Mouse (Mus musculus) gastrocnemius, adult 8-10 months (tissue): ENCODE results near the gene Reep6. TPM values are rescaled to one million over a fixed set of nuclear protein-coding genes. Genes with fewer than 3 reads are reported as not detected.

Experiments used
- DNase-seq, 2 experiments: peaks; one replicate each; pipeline ENCODE4 v3.0.0; 2022; ENCODE audit warnings: low spot score in 2 of 2
- microRNA-seq: library from miRNA; unstranded; fragments of <30 nt; microRNA quantifications from one replicate; pipeline ENCODE4 v1.2.0, GENCODE M21; 2022
- total RNA-seq, 4 experiments: library from RNA; stranded (reverse); gene quantifications; 2 replicates each; pipeline ENCODE4 v1.2.4; 2022

Gene Reep6
- total RNA-seq, 4 experiments from 2014 or later, result 2.6 to 4.0 (median 3.2) TPM

- no peak for DNase-seq
Measured at GRCm38 (mm10) chr10:80385310-80385709, 55.6 kb downstream of the Reep6 start.

Small RNA genes within 50 kb of the gene (microRNA-seq; reads per million reads assigned to microRNA genes)
- gene Gm22721, result not detected

Other genes starting within 250 kb of the Reep6 start
- 1 to 10 TPM; 4.8 to 5.7 (median 5.3) TPM for gene Sbno2, start 224.4 kb upstream of the Reep6 start, total RNA-seq
- gene Stk11, start 214.2 kb upstream of the Reep6 start, total RNA-seq, result 100 to 1,000 TPM; 157 to 173 (median 162) TPM
- 100 to 1,000 TPM; 525 to 571 (median 544) TPM for gene Atp5d, start 191.3 kb upstream of the Reep6 start, total RNA-seq
- 1 to 10 TPM; 1.9 to 4.0 (median 2.9) TPM for gene Cbarp, start 189.1 kb upstream of the Reep6 start, total RNA-seq
- 10 to 100 TPM; 20.8 to 36.0 (median 29.5) TPM for gene Midn, start 181.7 kb upstream of the Reep6 start, total RNA-seq
- 10 to 100 TPM; 23.4 to 49.1 (median 31.4) TPM for gene Cirbp, start 164.0 kb upstream of the Reep6 start, total RNA-seq
- 1 to 10 TPM; 4.3 to 7.8 (median 6.9) TPM for gene 1600002K03Rik, start 157.0 kb upstream of the Reep6 start, total RNA-seq
- under 1 TPM; 0.19 to 0.48 (median 0.36) TPM for gene Efna2, start 150.5 kb upstream of the Reep6 start, total RNA-seq
- gene Mum1, start 103.5 kb upstream of the Reep6 start, total RNA-seq, result 10 to 100 TPM; 12.7 to 16.9 (median 15.2) TPM
- 100 to 1,000 TPM; 576 to 623 (median 605) TPM for gene Ndufs7, start 80.8 kb upstream of the Reep6 start, total RNA-seq
- gene Gamt, start 68.9 kb upstream of the Reep6 start, total RNA-seq, result 10 to 100 TPM; 19.5 to 33.6 (median 33.4) TPM
- 10 to 100 TPM; 31.8 to 38.5 (median 34.6) TPM for gene Dazap1, start 68.5 kb upstream of the Reep6 start, total RNA-seq
- 100 to 1,000 TPM; 626 to 776 (median 688) TPM for gene Rps15, start 37.5 kb upstream of the Reep6 start, total RNA-seq
- under 1 TPM; 0.24 to 0.54 (median 0.31) TPM for gene Apc2, start 34.0 kb upstream of the Reep6 start, total RNA-seq
- 1 to 10 TPM; 5.4 to 8.9 (median 6.6) TPM for gene 2310011J03Rik, start 9.4 kb upstream of the Reep6 start, total RNA-seq
- gene Pcsk4, start 455 bp upstream of the Reep6 start, total RNA-seq, result 1 to 10 TPM in 1 of 4 experiments, under 1 TPM in 3; 0.67 to 1.1 (median 0.91) TPM
- gene Adamtsl5, start 18.5 kb downstream of the Reep6 start, total RNA-seq, result 10 to 100 TPM; 22.6 to 30.4 (median 26.9) TPM
- under 1 TPM in 2 of 4 experiments, not detected in 2; 0.27 to 0.36 TPM for gene Plk5, start 26.5 kb downstream of the Reep6 start, total RNA-seq
- 1 to 10 TPM; 4.2 to 6.3 (median 4.7) TPM for gene Mex3d, start 57.7 kb downstream of the Reep6 start, total RNA-seq
- 100 to 1,000 TPM; 120 to 138 (median 131) TPM for gene Mbd3, start 69.6 kb downstream of the Reep6 start, total RNA-seq
- 100 to 1,000 TPM; 691 to 868 (median 797) TPM for gene Uqcr11, start 76.9 kb downstream of the Reep6 start, total RNA-seq
- 10 to 100 TPM in 3 of 4 experiments, 1 to 10 TPM in 1; 9.9 to 13.1 (median 10.8) TPM for gene Tcf3, start 103.7 kb downstream of the Reep6 start, total RNA-seq
- gene Onecut3, start 164.9 kb downstream of the Reep6 start, total RNA-seq, result not detected
- gene Atp8b3, start 209.2 kb downstream of the Reep6 start, total RNA-seq, result not detected
- gene Rexo1, start 231.6 kb downstream of the Reep6 start, total RNA-seq, result 10 to 100 TPM in 2 of 4 experiments, 1 to 10 TPM in 2; 8.5 to 11.1 (median 10.1) TPM
- 1 to 10 TPM; 1.1 to 2.0 (median 1.3) TPM for gene Klf16, start 247.4 kb downstream of the Reep6 start, total RNA-seq